In the genomic region with DNA sequence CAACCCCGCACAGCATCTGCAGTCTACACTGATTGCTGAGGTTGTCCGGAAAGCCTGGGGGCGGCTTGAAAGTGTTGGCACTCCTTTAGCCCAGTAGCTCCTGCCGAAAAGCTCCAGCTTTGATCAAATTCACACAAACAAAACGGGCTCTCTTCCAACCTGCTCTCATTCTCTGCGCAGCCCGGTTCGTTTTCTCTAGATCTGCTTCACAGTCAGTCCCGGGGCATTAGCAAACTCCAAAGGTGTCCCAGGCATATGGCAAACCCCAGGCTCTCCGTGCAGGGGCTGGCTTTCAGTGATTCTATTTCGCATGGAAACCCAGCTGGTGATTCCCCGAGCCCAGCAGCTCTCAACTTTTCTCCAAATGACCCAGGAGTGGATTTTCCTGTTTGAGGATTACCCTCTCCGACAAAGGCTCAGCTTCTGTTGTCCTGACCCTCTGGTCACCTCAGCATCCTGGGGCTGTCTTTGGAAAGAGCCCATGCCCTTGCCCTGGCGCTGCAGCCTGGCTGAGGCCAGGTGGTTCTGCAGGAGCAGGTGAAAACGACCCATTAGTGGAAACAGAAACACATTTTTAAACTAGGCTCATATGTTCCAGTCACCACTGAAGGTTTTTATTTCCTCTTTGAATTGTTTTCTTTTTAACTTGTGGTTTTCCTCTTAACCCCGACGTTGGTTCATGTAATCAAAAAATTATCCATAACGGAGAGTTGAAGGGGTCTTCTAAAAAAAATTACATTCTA, we compare ENCODE assay signal across 8 mouse cellular contexts.
A peak's percentile ranks its signal among the peaks of the same experiment; 100 is the strongest.
DNase-seq lines count a peak whose midpoint lies in the region; ATAC-seq and TF ChIP-seq lines count a peak whose summit lies in the region.

No protein-coding gene starts in this region.

- no peaks in the 10 kb centered on the region for H3K4me1 ChIP-seq in stomach, postnatal 0 days (replicated peaks; ENCODE audit: control insufficient read depth, insufficient read depth)

- TF ChIP-seq EP300 in stomach, postnatal 0 days (optimal IDR thresholded peaks at IDR 0.05) = no peak

- peak overlapping the region; percentile 46 for H3K4me2 ChIP-seq in stomach, postnatal 0 days (replicated peaks; ENCODE audit: low read depth)

- H3K27ac ChIP-seq in stomach, postnatal 0 days (replicated peaks) = no peak overlapping the region

- no peak for DNase-seq in cerebellum, adult 11-12 months
- peak; percentile 2 for DNase-seq in lung, postnatal 10 days
- DNase-seq in lung, postnatal 25 days (ENCODE audit: low spot score) = no peak
- peak; percentile 7 to 53 for DNase-seq in layer of hippocampus, adult 18-20 months (ENCODE audit: low spot score in 2 of 2)
- peak; percentile 39 for DNase-seq in mesoderm, embryonic 11.5 days (ENCODE audit: low read depth, low spot score)
- DNase-seq in stomach, postnatal 0 days (ENCODE audit: low spot score) = no peak
- no peak for DNase-seq in testis, postnatal 10 days (ENCODE audit: low spot score)

- H3K4me3 ChIP-seq in stomach, postnatal 0 days (ENCODE audit: low read depth, low read length) = no peak overlapping the region

- 0 out of 2 replicates have a peak overlapping the region, but pooled peaks have one; percentile 38 for H3K9ac ChIP-seq in stomach, postnatal 0 days (ENCODE audit: low read length)

- H3K27me3 ChIP-seq in stomach, postnatal 0 days (ENCODE audit: control insufficient read depth, insufficient read depth, low read length) = no peaks in the 10 kb centered on the region

- H3K36me3 ChIP-seq in stomach, postnatal 0 days (ENCODE audit: control insufficient read depth, insufficient read depth, low read length) = no peaks in the 10 kb centered on the region

- no peak for TF ChIP-seq CTCF in stomach, postnatal 0 days (IDR thresholded peaks at IDR 0.05; ENCODE audit: low read depth)

- H3K9me3 ChIP-seq in stomach, postnatal 0 days (ENCODE audit: control insufficient read depth, low read length) = no peaks in the 10 kb centered on the region

- peak; percentile 60 for ATAC-seq in cerebellum, adult (ENCODE audit: insufficient number of reproducible peaks, low FRiP score, low TSS enrichment)
- ATAC-seq in stomach, postnatal 0 days (ENCODE audit: low FRiP score, low TSS enrichment) = no peak

- WGBS in stomach, postnatal 0 days = 12% methylated on average over 18 of the region's 18 CpGs

Comparison
In these comparisons a context has a peak if more than half of its experiments do, and no peak if none do; other contexts are left out.
1. DNase-seq: peak in lung, postnatal 10 days (single experiment), layer of hippocampus, adult 18-20 months (2 of 2) and mesoderm, embryonic 11.5 days (single experiment); none in cerebellum, adult 11-12 months (single experiment), lung, postnatal 25 days (single experiment), stomach, postnatal 0 days (single experiment) and testis, postnatal 10 days (single experiment).